Mouse (Mus musculus) liver, embryonic 15.5 days (tissue): ENCODE data around the gene Zfp651. TPM values are rescaled to one million over a fixed set of nuclear protein-coding genes. Genes with fewer than 3 reads are reported as not detected.
A peak's percentile ranks its signal among the peaks of the same experiment; 100 is the strongest.

Experiments used
- ATAC-seq: fragments of 200-750 bp; cut with Nextera tagmentation; 2 replicates; pipeline ENCODE4 v1.8.0; 2017; ENCODE audit warnings: moderate number of reproducible peaks, mild to moderate bottlenecking, moderate library complexity; ENCODE audit not compliant: insufficient read depth
- H3K27ac ChIP-seq: fragments of 300-500 bp; sonication (generic); replicated peaks from 2 replicates; pipeline ENCODE4 v1.5.1; 2015; ENCODE audit warnings: mild to moderate bottlenecking, inconsistent platforms
- H3K27me3 ChIP-seq: fragments of 300-500 bp; sonication (generic); 2 replicates; pipeline ENCODE4 v1.6.1; 2015; ENCODE audit warnings: mild to moderate bottlenecking, inconsistent platforms
- H3K36me3 ChIP-seq: fragments of 300-500 bp; sonication (generic); replicated peaks from 2 replicates; pipeline ENCODE4 v1.6.1; 2015; ENCODE audit warnings: moderate library complexity, mild to moderate bottlenecking, inconsistent platforms
- H3K4me1 ChIP-seq: fragments of 300-500 bp; sonication (generic); replicated peaks from 2 replicates; pipeline ENCODE4 v1.6.1; 2015; ENCODE audit warnings: inconsistent platforms
- H3K4me2 ChIP-seq: fragments of 300-500 bp; sonication (generic); 2 replicates; pipeline ENCODE4 v1.6.1; 2015; ENCODE audit warnings: moderate library complexity, mild to moderate bottlenecking, inconsistent platforms
- H3K4me3 ChIP-seq: fragments of 300-500 bp; sonication (generic); replicated peaks from 2 replicates; pipeline ENCODE4 v1.5.1; 2015; ENCODE audit warnings: mild to moderate bottlenecking, inconsistent platforms
- H3K9ac ChIP-seq: fragments of 300-500 bp; sonication (generic); 2 replicates; pipeline ENCODE4 v1.6.1; 2015; ENCODE audit warnings: moderate library complexity, mild to moderate bottlenecking, inconsistent platforms
- H3K9me3 ChIP-seq: fragments of 300-500 bp; sonication (generic); replicated peaks from 2 replicates; pipeline ENCODE4 v1.6.1; 2016; ENCODE audit warnings: inconsistent platforms
- WGBS: fragments of 180-500 bp; shearing (Covaris S2); methylation state at CpG from one replicate; pipeline ENCODE4 v1.1.7; 2015; ENCODE audit warnings: mixed read lengths; ENCODE audit not compliant: insufficient replicate concordance; 5-methylcytosine and 5-hydroxymethylcytosine counted together
- polyA plus RNA-seq: library from polyadenylated mRNA; unstranded; fragments of >200 nt; fragmentation: Nextera tagmentation; extraction: Ambion mirVana; gene quantifications from 2 replicates; pipeline ENCODE4 v1.2.1, GENCODE M21; 2015

Gene Zfp651
- polyA plus RNA-seq, 1 experiment from 2014 or later = 1.6 TPM

DNA sequence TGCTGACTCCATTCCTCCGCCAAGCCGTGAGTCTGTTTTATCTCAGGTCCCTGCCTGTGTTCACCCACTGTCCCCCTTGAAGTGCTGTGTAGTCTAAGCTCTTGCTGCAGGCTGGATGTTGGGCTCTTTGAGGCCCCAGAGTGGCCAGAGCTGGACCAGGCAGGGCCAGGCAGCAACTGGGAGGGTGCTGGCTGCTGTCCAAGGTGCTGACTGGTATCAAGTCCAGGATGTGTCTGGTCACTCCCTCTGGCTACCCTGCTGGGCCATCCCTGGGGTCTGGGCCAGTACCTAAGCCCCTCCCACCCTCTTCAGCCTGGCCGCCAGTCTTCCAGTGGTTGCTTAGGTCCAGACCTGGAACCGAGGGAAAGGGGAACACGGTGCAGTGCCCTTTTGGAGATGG lies 32.1 kb downstream of the Zfp651 start:
- ATAC-seq = no peak
- Histone ChIP-seq H3K4me3 (no peak overlapping the region), H3K9ac (no peak overlapping the region), H3K27me3 (peaks cover 2% of the 10 kb centered on the region; the same call in 1 of the 2 replicates), H3K4me1 (no peaks in the 10 kb centered on the region), H3K9me3 (no peaks in the 10 kb centered on the region), H3K27ac (no peak overlapping the region), H3K36me3 (no peaks in the 10 kb centered on the region), H3K4me2 (no peak overlapping the region)
- 17% methylated on average over 5 of the region's 5 CpGs for WGBS

DNA sequence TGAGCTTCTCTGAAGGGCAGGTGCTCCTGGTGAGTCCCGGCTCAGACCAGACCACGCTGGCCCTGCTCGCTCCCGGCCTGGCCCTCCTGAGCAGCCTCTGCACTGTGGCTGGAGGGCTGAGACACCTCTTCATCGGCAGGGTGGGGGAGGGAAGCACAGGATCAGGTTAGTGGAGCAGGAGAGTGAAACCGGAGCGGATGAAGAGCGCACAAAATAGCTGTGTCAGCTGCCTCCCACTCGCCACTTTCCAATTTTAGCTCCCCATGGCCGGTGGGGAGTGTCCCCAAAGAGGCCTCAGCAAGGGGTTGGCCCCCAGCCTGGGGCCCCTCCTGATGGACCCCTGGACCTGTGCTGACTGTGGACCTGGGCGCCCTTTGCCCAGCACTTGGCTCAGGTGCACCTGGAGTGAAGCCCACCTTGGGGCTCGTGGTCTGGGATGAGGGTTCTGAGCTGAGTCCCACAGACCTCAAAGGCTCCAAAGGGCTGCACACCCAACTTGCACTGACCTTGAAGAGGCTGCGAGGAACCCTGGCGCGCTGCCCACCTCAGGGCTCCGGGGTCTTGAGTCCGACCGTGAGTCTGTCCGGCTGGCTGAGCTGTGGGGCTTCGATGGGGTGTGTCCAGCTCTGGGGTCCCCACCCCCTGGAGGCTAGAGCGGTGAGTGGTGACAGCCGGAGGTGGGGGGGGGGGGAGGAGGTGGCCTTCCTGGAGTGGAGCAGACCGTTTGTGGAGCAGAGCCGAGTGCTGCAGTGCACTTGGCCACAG lies 32.8 kb downstream of the Zfp651 start, which contains the start of gene Hhatl:
Gene Hhatl, minus strand, starts transcription at position 751 of the 765 bp plus-strand sequence.
- Histone ChIP-seq H3K36me3 (no peaks in the 10 kb centered on the region), H3K4me3 (no peak within 1 kb of the TSS), H3K9ac (no peak within 1 kb of the TSS), H3K27me3 (peaks cover 2% of the 10 kb centered on the region; the same call in 1 of the 2 replicates), H3K27ac (no peak within 1 kb of the TSS), H3K4me1 (no peaks in the 10 kb centered on the region), H3K9me3 (no peaks in the 10 kb centered on the region), H3K4me2 (no peak within 1 kb of the TSS)
- WGBS = 53% methylated on average over 24 of the region's 24 CpGs
- no peak for ATAC-seq

DNA sequence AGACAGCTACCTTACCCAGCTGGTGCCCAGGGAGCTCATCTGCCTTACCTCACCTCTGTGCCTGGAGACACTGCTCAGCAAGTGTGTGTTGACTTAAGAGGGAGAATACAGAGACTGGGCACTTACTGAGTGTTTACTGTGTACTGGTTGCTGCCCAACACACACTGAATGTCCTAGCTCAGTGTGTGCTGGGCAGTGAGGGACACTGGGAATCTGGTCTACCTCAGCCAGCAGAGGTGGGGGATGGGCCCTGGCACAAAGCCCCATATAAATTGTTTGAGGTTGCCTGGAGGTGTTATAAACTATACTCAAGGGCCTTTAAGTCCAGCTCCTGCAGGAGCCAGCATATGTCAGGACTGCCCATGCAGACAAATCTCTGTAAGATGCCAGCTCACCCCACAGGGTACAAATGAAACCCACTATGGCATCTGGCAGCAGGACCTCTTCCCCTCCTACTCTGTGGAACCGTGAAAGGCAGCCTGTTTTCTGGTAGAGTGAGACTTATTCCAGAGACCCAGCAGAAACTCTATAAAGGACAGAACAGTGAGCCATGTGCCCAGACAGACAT lies 35.9 kb downstream of the Zfp651 start:
- no peaks in the 10 kb centered on the region for H3K9me3 ChIP-seq
- H3K9ac ChIP-seq = no peak overlapping the region
- H3K27me3 ChIP-seq = peaks cover 2% of the 10 kb centered on the region; the same call in 1 of the 2 replicates
- H3K36me3 ChIP-seq = no peaks in the 10 kb centered on the region
- no peak overlapping the region for H3K4me2 ChIP-seq
- ATAC-seq = no peak
- H3K4me3 ChIP-seq = no peak overlapping the region
- peaks cover 12% of the 10 kb centered on the region; the same call in 1 of the 2 replicates for H3K4me1 ChIP-seq
- WGBS = 33% methylated on average over 1 of the region's 1 CpGs
- no peak overlapping the region for H3K27ac ChIP-seq

DNA sequence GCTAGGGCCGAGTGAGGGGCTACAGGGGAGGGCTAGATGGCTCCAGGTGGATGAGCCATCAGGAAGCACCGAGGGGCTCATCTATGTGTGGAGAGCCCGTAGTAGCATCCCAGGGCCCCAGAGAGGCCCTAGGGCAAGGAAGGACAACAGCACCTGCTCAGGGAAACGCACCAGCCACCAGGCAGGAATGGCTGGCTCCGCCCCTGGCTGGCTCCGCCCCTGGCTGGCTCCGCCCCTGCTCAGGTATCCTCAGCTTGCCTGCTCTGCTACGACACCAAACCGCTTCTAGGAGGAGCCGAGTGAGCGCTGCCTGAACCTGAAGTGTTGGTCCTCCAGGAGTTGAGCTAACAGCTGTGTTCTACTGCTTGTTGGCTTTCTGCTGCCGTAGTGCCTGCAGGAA lies 38.6 kb downstream of the Zfp651 start:
- no peak overlapping the region for H3K4me3 ChIP-seq
- no peaks in the 10 kb centered on the region for H3K9me3 ChIP-seq
- WGBS = 21% methylated on average over 12 of the region's 12 CpGs
- ATAC-seq = no peak
- H3K27ac ChIP-seq = no peak overlapping the region
- H3K36me3 ChIP-seq = no peaks in the 10 kb centered on the region
- no peak overlapping the region for H3K9ac ChIP-seq
- no peak overlapping the region for H3K4me2 ChIP-seq
- no peaks in the 10 kb centered on the region; the same call in 1 of the 2 replicates for H3K27me3 ChIP-seq
- peaks cover 12% of the 10 kb centered on the region; the same call in 1 of the 2 replicates for H3K4me1 ChIP-seq

DNA sequence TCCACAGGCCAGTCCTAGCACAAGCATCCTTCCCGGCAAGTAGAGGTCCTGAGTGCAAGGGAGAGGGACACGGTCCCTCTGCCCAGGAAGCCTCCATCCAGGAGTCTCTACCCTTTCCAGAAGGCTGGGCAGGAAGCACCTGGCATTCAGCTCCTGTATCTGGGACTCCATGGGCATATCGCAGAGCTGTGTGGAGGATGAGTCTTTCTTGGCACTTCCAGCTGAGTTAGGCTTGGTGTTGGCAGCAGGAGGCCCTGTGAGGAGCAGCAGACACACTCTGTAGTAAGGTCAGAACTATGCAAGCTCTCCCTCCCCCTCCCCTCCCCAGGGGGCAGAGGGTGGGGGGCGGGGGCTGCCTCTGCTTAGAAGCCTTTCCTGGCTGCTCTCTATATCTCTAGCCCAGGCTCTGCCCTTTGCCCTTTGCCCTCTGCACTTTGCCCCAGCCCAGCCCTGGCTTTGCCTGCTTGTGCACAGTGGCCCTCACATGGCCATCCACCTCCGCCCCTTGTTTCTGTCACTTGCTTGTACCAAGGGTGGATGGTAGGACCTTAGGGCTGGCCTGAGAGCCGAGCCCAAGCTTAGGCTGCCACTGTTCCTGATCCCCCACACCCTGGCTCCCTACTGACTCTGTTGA lies 39.9 kb downstream of the Zfp651 start:
- Histone ChIP-seq H3K4me3 (no peak overlapping the region), H3K27ac (no peak overlapping the region), H3K27me3 (no peaks in the 10 kb centered on the region), H3K4me1 (peaks cover 12% of the 10 kb centered on the region; the same call in 1 of the 2 replicates), H3K4me2 (no peak overlapping the region), H3K9me3 (no peaks in the 10 kb centered on the region), H3K9ac (no peak overlapping the region), H3K36me3 (no peaks in the 10 kb centered on the region)
- WGBS = 46% methylated on average over 6 of the region's 6 CpGs
- ATAC-seq = 0 out of 2 replicates have a peak, but pooled peaks have one; percentile 29

DNA sequence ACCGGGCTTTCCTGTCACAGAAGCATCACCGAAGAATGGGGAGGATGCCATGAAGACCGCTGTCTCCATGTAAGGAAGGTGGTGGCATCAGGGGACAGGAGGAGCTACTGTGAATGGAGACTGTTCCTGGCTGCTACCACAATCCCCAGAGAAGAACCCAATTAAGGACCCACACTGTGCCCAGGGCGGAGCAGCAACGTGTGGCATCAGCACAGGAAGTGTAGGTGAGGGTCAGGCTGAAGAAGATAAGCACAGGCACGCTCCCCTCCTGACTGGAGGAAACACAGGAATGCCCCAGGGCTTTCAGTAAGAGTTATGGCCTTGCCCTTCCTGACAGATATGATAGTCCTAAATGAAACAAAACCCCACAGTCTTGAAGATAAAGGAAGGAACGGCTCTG lies 43.6 kb downstream of the Zfp651 start:
- no peak overlapping the region for H3K4me3 ChIP-seq
- ATAC-seq = no peak
- H3K9ac ChIP-seq = no peak overlapping the region
- no peak overlapping the region for H3K27ac ChIP-seq
- peaks cover 12% of the 10 kb centered on the region; the same call in 1 of the 2 replicates for H3K4me1 ChIP-seq
- H3K9me3 ChIP-seq = no peaks in the 10 kb centered on the region
- H3K27me3 ChIP-seq = no peaks in the 10 kb centered on the region
- 31% methylated on average over 7 of the region's 7 CpGs for WGBS
- H3K4me2 ChIP-seq = no peak overlapping the region
- H3K36me3 ChIP-seq = no peaks in the 10 kb centered on the region

DNA sequence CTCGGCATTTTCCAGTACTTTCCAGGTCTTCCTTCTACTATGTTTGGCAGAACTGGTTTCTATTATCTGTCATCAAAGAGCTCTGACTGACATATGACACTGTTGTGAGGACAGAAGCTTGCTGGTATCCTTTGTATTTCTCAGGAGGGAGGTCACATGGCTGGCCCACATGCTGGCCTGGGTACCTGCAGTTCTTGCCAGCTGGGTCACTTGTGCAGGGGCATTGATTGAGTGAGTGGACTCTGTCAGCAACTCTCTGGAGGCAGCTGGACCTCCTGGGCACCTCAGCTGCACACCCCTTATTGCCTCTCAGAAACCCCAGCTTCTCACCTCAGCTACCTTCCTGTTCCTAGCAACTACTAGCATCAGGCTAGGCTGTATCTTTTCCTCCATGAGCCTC lies 48.4 kb downstream of the Zfp651 start:
- Histone ChIP-seq H3K4me1 (no peaks in the 10 kb centered on the region), H3K27me3 (no peaks in the 10 kb centered on the region), H3K27ac (no peak overlapping the region), H3K36me3 (no peaks in the 10 kb centered on the region), H3K4me2 (no peak overlapping the region), H3K9ac (no peak overlapping the region), H3K4me3 (no peak overlapping the region), H3K9me3 (no peaks in the 10 kb centered on the region)
- 64% methylated on average over 1 of the region's 1 CpGs for WGBS
- ATAC-seq = no peak

DNA sequence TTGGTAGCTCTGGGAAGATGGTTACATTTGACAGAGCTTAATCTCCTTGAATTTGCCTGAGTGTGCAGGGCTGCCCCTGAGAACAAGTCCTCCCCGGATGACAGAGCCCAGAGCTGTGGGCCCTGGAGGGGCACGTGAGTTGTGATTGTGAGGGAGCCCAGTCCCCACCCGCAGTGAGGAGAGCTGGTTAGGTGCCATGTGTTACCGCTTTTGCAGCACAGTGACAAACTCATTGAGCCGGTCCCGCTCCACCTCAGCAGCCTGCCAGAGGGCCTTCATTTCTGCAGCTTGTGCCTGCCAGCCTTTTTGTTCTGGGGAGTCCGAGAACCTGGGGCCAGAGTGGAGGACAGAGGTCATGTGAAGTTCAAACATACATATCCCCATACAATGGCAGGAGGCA lies 48.8 kb downstream of the Zfp651 start:
- ATAC-seq = no peak
- Histone ChIP-seq H3K27ac (no peak overlapping the region), H3K4me2 (no peak overlapping the region), H3K9ac (no peak overlapping the region), H3K4me3 (no peak overlapping the region), H3K4me1 (no peaks in the 10 kb centered on the region), H3K36me3 (no peaks in the 10 kb centered on the region), H3K27me3 (no peaks in the 10 kb centered on the region), H3K9me3 (no peaks in the 10 kb centered on the region)
- WGBS = 56% methylated on average over 7 of the region's 7 CpGs

DNA sequence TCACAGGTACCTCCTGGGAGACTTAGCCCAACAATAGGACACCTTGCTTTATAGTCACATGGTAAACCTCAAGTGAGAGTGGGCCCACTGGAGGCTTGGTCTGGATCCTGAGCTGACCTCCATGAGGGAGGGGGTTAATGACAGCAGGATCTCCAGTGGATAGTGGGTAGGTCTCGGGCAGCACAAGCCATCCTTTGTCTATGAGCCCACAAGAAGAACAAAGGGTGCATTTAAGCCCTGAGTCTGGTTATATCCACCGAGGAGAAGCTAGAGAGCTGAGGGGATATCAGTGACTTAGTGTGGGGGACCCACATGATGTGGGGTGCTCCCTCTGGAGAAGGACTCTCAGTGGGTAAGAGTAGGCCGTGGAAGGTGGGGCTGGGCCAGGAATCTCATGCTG lies 49.4 kb downstream of the Zfp651 start:
- Histone ChIP-seq H3K4me2 (no peak overlapping the region), H3K36me3 (no peaks in the 10 kb centered on the region), H3K27ac (no peak overlapping the region), H3K4me1 (no peaks in the 10 kb centered on the region), H3K27me3 (no peaks in the 10 kb centered on the region), H3K9ac (no peak overlapping the region), H3K4me3 (no peak overlapping the region), H3K9me3 (no peaks in the 10 kb centered on the region)
- no peak for ATAC-seq
- WGBS = 64% methylated on average over 3 of the region's 3 CpGs

DNA sequence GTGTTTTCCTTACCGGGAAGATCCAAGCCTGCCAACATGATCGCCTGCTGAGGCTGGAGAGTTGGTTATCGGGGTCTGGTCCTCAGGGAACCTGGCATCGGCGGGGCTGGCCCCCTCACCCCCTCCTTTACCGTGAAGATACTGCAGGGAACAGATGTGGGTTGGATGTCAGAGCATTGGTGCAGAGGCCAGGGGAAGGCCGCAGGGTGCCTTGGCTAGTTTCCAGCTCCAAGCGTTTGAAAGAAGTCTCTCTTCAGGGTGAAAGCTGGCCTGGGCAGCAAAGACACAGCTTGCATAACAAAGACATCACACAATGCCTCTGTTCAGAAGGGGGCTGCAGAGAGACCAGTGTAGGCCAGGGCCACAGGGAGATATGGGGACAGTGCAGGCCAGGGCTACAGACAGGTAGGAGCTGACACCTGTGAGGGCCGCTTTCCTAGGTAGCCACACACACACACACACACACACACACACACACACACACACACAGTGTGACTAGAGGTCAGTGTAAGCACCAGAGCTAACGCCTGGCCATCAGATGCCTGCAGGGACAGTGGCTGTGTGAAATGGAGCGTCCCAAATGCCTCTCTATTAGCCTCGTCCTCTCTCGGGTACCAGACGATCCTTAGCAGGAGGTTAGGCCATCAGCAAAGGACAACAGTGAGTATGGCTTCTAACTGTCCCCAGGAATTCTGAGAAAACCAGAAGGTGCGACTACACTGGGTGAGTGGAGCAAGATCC lies 51.1 kb downstream of the Zfp651 start:
- Histone ChIP-seq H3K36me3 (no peaks in the 10 kb centered on the region), H3K27ac (no peak overlapping the region), H3K4me2 (no peak overlapping the region), H3K9me3 (no peaks in the 10 kb centered on the region), H3K4me1 (no peaks in the 10 kb centered on the region), H3K4me3 (no peak overlapping the region), H3K27me3 (no peaks in the 10 kb centered on the region), H3K9ac (no peak overlapping the region)
- ATAC-seq = no peak
- 53% methylated on average over 15 of the region's 15 CpGs for WGBS

DNA sequence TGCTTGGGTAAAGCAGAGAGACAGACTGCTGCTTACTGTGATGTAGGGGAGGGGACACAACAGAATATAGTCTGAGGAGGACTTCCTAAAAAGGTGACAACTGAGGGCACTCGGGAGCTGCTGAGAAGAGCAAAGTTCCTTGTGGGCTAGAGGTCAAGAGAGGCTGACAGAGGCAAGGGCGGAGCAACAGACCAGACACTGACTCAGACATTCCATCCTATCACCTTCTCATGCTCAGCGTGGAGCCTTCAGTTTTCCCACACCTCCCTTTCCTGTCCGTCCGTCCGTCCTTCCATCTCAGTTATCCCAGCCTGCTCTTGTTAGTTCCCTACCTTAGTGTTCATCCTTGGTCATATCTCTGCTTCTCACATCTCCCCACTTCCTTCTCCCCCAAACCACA lies 56.1 kb downstream of the Zfp651 start:
- Histone ChIP-seq H3K4me1 (no peaks in the 10 kb centered on the region), H3K4me2 (no peak overlapping the region), H3K27me3 (no peaks in the 10 kb centered on the region), H3K9me3 (no peaks in the 10 kb centered on the region), H3K27ac (no peak overlapping the region), H3K36me3 (no peaks in the 10 kb centered on the region), H3K9ac (no peak overlapping the region), H3K4me3 (no peak overlapping the region)
- 27% methylated on average over 6 of the region's 6 CpGs for WGBS
- no peak for ATAC-seq
